Mouse (Mus musculus) bone marrow macrophage, adult 2 months (primary cell): ENCODE results near the gene Olfr313.

Source experiments
- CTCF ChIP-seq: IDR thresholded peaks from 2 replicates; pipeline ENCODE4 v1.5.1; 2012; ENCODE audit warnings: low read depth, mild to moderate bottlenecking, low read length, moderate library complexity
- POLR2A ChIP-seq: IDR thresholded peaks from 2 replicates; pipeline ENCODE4 v1.6.1; 2012; ENCODE audit warnings: mild to moderate bottlenecking, low read depth, low read length, borderline replicate concordance

DNA sequence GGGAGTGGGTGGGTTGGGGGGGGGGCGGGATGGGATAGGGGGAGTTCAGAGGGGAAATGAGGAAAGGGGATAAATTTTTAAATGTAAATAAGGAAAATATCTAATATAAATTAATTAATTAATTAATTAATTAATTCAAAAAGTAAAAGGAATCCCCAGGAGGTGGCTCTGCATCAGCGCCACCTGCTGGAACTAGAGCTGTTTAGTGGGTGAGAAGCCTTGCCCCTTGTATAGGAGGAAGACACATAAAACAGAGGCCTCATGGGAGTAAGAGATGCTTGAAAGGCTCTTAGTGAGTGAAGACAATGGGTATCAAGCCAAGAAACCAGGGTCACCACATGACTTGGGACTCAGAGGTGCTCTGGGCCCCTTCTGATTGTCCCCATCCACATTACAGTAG lies 18.9 kb upstream of the Olfr313 start:
- TF ChIP-seq CTCF = no peak
- no peak for TF ChIP-seq POLR2A
